ENCODE assay signal across 8 mouse cellular contexts in the genomic region with DNA sequence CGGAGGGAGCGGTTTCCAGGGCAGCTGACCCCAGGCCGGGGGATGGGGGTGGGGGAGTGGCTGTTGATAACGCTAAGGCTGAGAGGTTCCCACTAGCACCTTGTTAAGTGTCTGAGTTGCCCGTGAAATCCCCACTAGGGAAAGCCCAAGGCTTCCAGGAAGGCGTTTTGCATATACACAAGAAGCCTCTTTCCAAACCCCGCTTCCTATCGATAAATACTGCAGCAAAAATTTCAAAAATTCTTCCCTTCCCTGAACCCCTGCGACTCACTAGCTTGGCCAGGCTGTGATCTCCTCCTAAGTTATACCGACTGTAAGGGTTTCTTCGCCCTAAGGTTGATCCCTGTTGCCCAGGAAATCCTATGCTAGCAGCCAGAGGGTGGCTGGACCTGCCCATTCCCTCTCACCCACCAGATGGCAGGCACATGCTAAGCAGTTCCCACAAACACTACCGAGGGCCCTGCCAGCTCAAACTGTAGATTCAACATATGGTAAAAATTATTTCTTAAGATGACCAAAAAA. TPM values are rescaled to one million over a fixed set of nuclear protein-coding genes. Genes with fewer than 3 reads are reported as not detected.
A peak's percentile ranks its signal among the peaks of the same experiment; 100 is the strongest.
DNase-seq lines count a peak whose midpoint lies in the region; ATAC-seq and TF ChIP-seq lines count a peak whose summit lies in the region.

No protein-coding gene starts in this region.

- peak overlapping the region; percentile 88 for H3K27ac ChIP-seq in embryonic facial prominence, embryonic 13.5 days
- peak overlapping the region; percentile 73 for H3K27ac ChIP-seq in heart, postnatal 0 days (ENCODE audit: low read depth)
- peak overlapping the region; percentile 62 for H3K27ac ChIP-seq in neural tube, embryonic 14.5 days (ENCODE audit: low read depth, low read length)

- 10% methylated on average over 12 of the region's 12 CpGs for WGBS in embryonic facial prominence, embryonic 13.5 days
- 11% methylated on average over 12 of the region's 12 CpGs for WGBS in heart, postnatal 0 days
- WGBS in neural tube, embryonic 14.5 days, result 28% methylated on average over 12 of the region's 12 CpGs

- H3K9me3 ChIP-seq in embryonic facial prominence, embryonic 13.5 days, result no peaks in the 10 kb centered on the region
- no peaks in the 10 kb centered on the region for H3K9me3 ChIP-seq in heart, postnatal 0 days (replicated peaks; ENCODE audit: control insufficient read depth, low read length)
- no peaks in the 10 kb centered on the region for H3K9me3 ChIP-seq in neural tube, embryonic 14.5 days (ENCODE audit: control insufficient read depth, low read length)

- peak; percentile 62 for TF ChIP-seq CTCF in heart, postnatal 0 days (IDR thresholded peaks at IDR 0.05; ENCODE audit: low read depth)

- H3K4me2 ChIP-seq in embryonic facial prominence, embryonic 13.5 days, result peak overlapping the region; percentile 58
- peak overlapping the region; percentile 48 for H3K4me2 ChIP-seq in heart, postnatal 0 days (ENCODE audit: low read depth, low read length)
- peak overlapping the region; percentile 46 for H3K4me2 ChIP-seq in neural tube, embryonic 14.5 days (ENCODE audit: low read depth, low read length)

- ATAC-seq in embryonic facial prominence, embryonic 13.5 days (ENCODE audit: insufficient number of reproducible peaks, insufficient read depth, low FRiP score, low TSS enrichment, low read depth), result 0 out of 2 replicates have a peak, but pooled peaks have one; percentile 61
- ATAC-seq in heart, postnatal 0 days (ENCODE audit: insufficient read depth, low read depth), result peak; percentile 77
- peak; percentile 88 for ATAC-seq in neural tube, embryonic 14.5 days (ENCODE audit: low read depth)

- DNase-seq in 416B (ENCODE audit: low read depth), result peak; percentile 82
- peak; percentile 73 for DNase-seq in adrenal gland, postnatal 14 days
- peak; percentile 66 for DNase-seq in heart, postnatal 0 days (ENCODE audit: low spot score)
- DNase-seq in kidney, postnatal 25 days, result peak; percentile 73 to 79
- DNase-seq in lung, adult 18-20 months, result peak; percentile 56 to 61
- peak; percentile 21 for DNase-seq in thymus, postnatal 25 days

- H3K4me1 ChIP-seq in embryonic facial prominence, embryonic 13.5 days, result peaks cover 37% of the 10 kb centered on the region
- peaks cover 9% of the 10 kb centered on the region for H3K4me1 ChIP-seq in heart, postnatal 0 days (ENCODE audit: control insufficient read depth, insufficient read depth)
- H3K4me1 ChIP-seq in neural tube, embryonic 14.5 days (ENCODE audit: control insufficient read depth, insufficient read depth, low read length), result peaks cover 12% of the 10 kb centered on the region

- 0 out of 2 replicates have a peak overlapping the region, but pooled peaks have one; percentile 36 for H3K9ac ChIP-seq in embryonic facial prominence, embryonic 13.5 days
- H3K9ac ChIP-seq in heart, postnatal 0 days (replicated peaks; ENCODE audit: low read depth, low read length), result peak overlapping the region; percentile 28
- peak overlapping the region; percentile 46 for H3K9ac ChIP-seq in neural tube, embryonic 14.5 days (replicated peaks; ENCODE audit: low read depth, low read length)

- H3K4me3 ChIP-seq in embryonic facial prominence, embryonic 13.5 days, result peak overlapping the region; percentile 25
- peak overlapping the region; percentile 7 for H3K4me3 ChIP-seq in heart, postnatal 0 days (ENCODE audit: low read depth, low read length)
- H3K4me3 ChIP-seq in neural tube, embryonic 14.5 days (ENCODE audit: low read depth, low read length), result peak overlapping the region; percentile 15; the same call in 1 of the 2 replicates

- no peaks in the 10 kb centered on the region for H3K27me3 ChIP-seq in embryonic facial prominence, embryonic 13.5 days
- H3K27me3 ChIP-seq in heart, postnatal 0 days (ENCODE audit: control insufficient read depth, insufficient read depth, low read length), result no peaks in the 10 kb centered on the region
- no peaks in the 10 kb centered on the region for H3K27me3 ChIP-seq in neural tube, embryonic 14.5 days (ENCODE audit: control insufficient read depth, insufficient read depth, low read length)

- TF ChIP-seq EP300 in heart, postnatal 0 days (IDR thresholded peaks at IDR 0.05; ENCODE audit: low read depth), result no peak

- H3K36me3 ChIP-seq in embryonic facial prominence, embryonic 13.5 days, result peaks cover 12% of the 10 kb centered on the region
- H3K36me3 ChIP-seq in heart, postnatal 0 days (replicated peaks; ENCODE audit: control insufficient read depth, insufficient read depth, low read length), result no peaks in the 10 kb centered on the region
- H3K36me3 ChIP-seq in neural tube, embryonic 14.5 days (ENCODE audit: control insufficient read depth, insufficient read depth, low read length), result no peaks in the 10 kb centered on the region

RNA-seq across cellular contexts. Expression of gene Hspa8, which starts 43.6 kb away (rescaled TPM):
- 1,718 and 2,240 TPM in 2 replicates for total RNA-seq in adrenal gland, postnatal 14 days (2021)
- polyA plus RNA-seq in embryonic facial prominence, embryonic 13.5 days (2015; fragmentation: Nextera tagmentation; extraction: Ambion mirVana), result 2,195 and 2,229 TPM in 2 replicates
- 2,627 and 2,715 TPM in 2 replicates for total RNA-seq in heart, postnatal 0 days (2014; rRNA removed; ENCODE audit: low replicate concordance)
- polyA plus RNA-seq in heart, postnatal 0 days (2015; fragmentation: Nextera tagmentation; extraction: Ambion mirVana), result 1,298 and 1,386 TPM in 2 replicates
- polyA plus RNA-seq in neural tube, embryonic 14.5 days (2014; fragmentation: Nextera tagmentation; extraction: Ambion mirVana), result 2,884 and 3,125 TPM in 2 replicates

Comparison
In these comparisons a context has a peak if more than half of its experiments do, and no peak if none do; other contexts are left out.
1. Peak in every context shown above with its lines: DNase-seq, ATAC-seq, H3K4me3 ChIP-seq and H3K27ac ChIP-seq.
2. DNase-seq: peak in every context shown above with its lines; median percentile 82 in 416B; 76 in kidney, postnatal 25 days; 73 in adrenal gland, postnatal 14 days; 66 in heart, postnatal 0 days; 58 in lung, adult 18-20 months; 21 in thymus, postnatal 25 days.